Mouse (Mus musculus) MEL (cell line): ENCODE results near the gene Zfp128.

Experiments used
- BHLHE40 ChIP-seq: IDR thresholded peaks from 2 replicates; pipeline ENCODE4 v1.6.1; 2012; ENCODE audit warnings: low read depth, mild to moderate bottlenecking, inconsistent platforms, low read length, improper control_type of control experiment, borderline replicate concordance
- CHD1 ChIP-seq: IDR thresholded peaks from 2 replicates; pipeline ENCODE4 v1.6.1; 2012; ENCODE audit warnings: low read depth, mild to moderate bottlenecking, inconsistent platforms, low read length, improper control_type of control experiment
- CHD2 ChIP-seq: IDR thresholded peaks from 2 replicates; pipeline ENCODE4 v1.6.1; 2011; ENCODE audit warnings: low read length, improper control_type of control experiment
- CTCF ChIP-seq, 3 experiments: IDR thresholded peaks in 2 of 3; conservative IDR thresholded peaks in 1 of 3; 2 replicates each; pipeline ENCODE4 v1.5.1; 2011 to 2012; ENCODE audit warnings: low read length in 3 of 3, low read depth in 2 of 3, mild to moderate bottlenecking in 2 of 3, improper control_type of control experiment in 1 of 3, inconsistent platforms in 1 of 3, mixed read lengths in 1 of 3, moderate library complexity in 1 of 3; ENCODE audit not compliant: control insufficient read depth in 1 of 3, insufficient read depth in 1 of 3, poor library complexity in 1 of 3, severe bottlenecking in 1 of 3
- EP300 ChIP-seq, 2 experiments: IDR thresholded peaks; 2 replicates each; pipeline ENCODE4 v1.6.1; 2011; ENCODE audit warnings: improper control_type of control experiment in 2 of 2, low read length in 2 of 2, low read depth in 1 of 2, mild to moderate bottlenecking in 1 of 2
- MEF2A ChIP-seq: IDR thresholded peaks from 2 replicates; pipeline ENCODE4 v1.6.1; 2014; ENCODE audit warnings: low read depth, mild to moderate bottlenecking, inconsistent platforms, low read length, improper control_type of control experiment; ENCODE audit not compliant: poor library complexity, insufficient replicate concordance, severe bottlenecking; ENCODE audit errors: extremely low read depth
- POLR2A ChIP-seq, 2 experiments: IDR thresholded peaks; 2 replicates each; pipeline ENCODE4 v1.6.1; 2011 to 2012; ENCODE audit warnings: low read length in 2 of 2, mild to moderate bottlenecking in 2 of 2, control low read depth in 1 of 2, improper control_type of control experiment in 1 of 2, low read depth in 1 of 2, moderate library complexity in 1 of 2; ENCODE audit not compliant: control insufficient read depth in 1 of 2, insufficient read depth in 1 of 2, poor library complexity in 1 of 2
- TAL1 ChIP-seq: IDR thresholded peaks from 2 replicates; pipeline ENCODE4 v1.6.1; 2012; ENCODE audit warnings: mild to moderate bottlenecking, inconsistent platforms, low read length, moderate library complexity, mixed read lengths
- UBTF ChIP-seq: IDR thresholded peaks from 2 replicates; pipeline ENCODE4 v1.6.1; 2012; ENCODE audit warnings: low read depth, mild to moderate bottlenecking, inconsistent platforms, low read length, improper control_type of control experiment, moderate library complexity, borderline replicate concordance; ENCODE audit not compliant: insufficient read depth
- USF1 ChIP-seq: IDR thresholded peaks from 2 replicates; pipeline ENCODE4 v1.6.1; 2014; ENCODE audit warnings: low read depth, mild to moderate bottlenecking, inconsistent platforms, low read length, improper control_type of control experiment, moderate library complexity
- USF2 ChIP-seq, 2 experiments: IDR thresholded peaks; 2 replicates each; pipeline ENCODE4 v1.6.1; 2011 to 2012; ENCODE audit warnings: improper control_type of control experiment in 2 of 2, low read length in 2 of 2, borderline replicate concordance in 1 of 2, inconsistent platforms in 1 of 2, low read depth in 1 of 2, mild to moderate bottlenecking in 1 of 2; ENCODE audit not compliant: insufficient read depth in 1 of 2

- TF ChIP-seq CHD1: no peak
- TF ChIP-seq USF2 (IDR thresholded peaks at IDR 0.05; ENCODE audit: borderline replicate concordance in 1 of 2, insufficient read depth in 1 of 2, low read depth in 1 of 2, low read length in 2 of 2): no peak
- no peak for TF ChIP-seq USF1
- no peak for TF ChIP-seq CTCF (IDR thresholded peaks at IDR 0.05 in 2 of 3, conservative IDR thresholded peaks at IDR 0.05 in 1 of 3; ENCODE audit: control insufficient read depth in 1 of 3, insufficient read depth in 1 of 3, low read depth in 2 of 3, low read length in 3 of 3, poor library complexity in 1 of 3, severe bottlenecking in 1 of 3)
- TF ChIP-seq BHLHE40: no peak
- no peak for TF ChIP-seq POLR2A (IDR thresholded peaks at IDR 0.05; ENCODE audit: control insufficient read depth in 1 of 2, insufficient read depth in 1 of 2, low read depth in 1 of 2, low read length in 2 of 2, poor library complexity in 1 of 2)
- TF ChIP-seq MEF2A: no peak
- TF ChIP-seq TAL1: no peak
- no peak for TF ChIP-seq CHD2
- TF ChIP-seq EP300 (IDR thresholded peaks at IDR 0.05; ENCODE audit: low read depth in 1 of 2, low read length in 2 of 2): no peak
- no peak for TF ChIP-seq UBTF
Measured at GRCm38 (mm10) chr7:12835193-12835671, 45.7 kb upstream of the Zfp128 start.
